Mouse (Mus musculus): ENCODE data around the gene Ldb3.

DNA sequence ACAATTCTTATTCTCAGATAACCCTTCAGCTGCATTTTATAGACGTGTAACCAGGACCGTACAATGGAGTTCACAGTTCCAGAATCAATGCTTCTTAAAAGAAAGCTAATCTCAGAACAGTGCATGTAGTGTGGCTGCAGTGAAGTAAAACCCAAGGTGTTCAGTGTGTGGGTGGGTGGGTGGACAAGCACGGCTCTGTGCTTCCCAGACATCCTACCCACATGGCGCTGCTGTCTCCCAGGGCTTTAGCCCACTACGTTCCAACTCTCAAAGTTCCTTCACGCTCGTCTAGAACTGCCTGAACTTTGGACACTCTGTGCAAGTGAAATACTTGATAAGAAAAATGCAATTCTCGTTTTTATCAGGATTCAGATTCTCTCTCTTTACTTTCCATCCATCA is 65.8 kb downstream of the Ldb3 start, which contains the start of gene 9230112D13Rik:
- no peak for TF ChIP-seq CTCF (IDR thresholded peaks at IDR 0.05; ENCODE audit: extremely low read depth, insufficient read depth, low read length)
- TF ChIP-seq POLR2A (IDR thresholded peaks at IDR 0.05; ENCODE audit: extremely low read depth, insufficient read depth, low read length): no peak

Data from cortical plate, adult 2 months (tissue).